Mouse (Mus musculus) G1E (cell line): ENCODE measurements around the gene Ftl1-ps1.

ENCODE experiments used
- CTCF ChIP-seq: IDR thresholded peaks from 2 replicates; pipeline ENCODE4 v1.5.1; 2012; ENCODE audit warnings: low read depth, low read length, inconsistent platforms, mixed read lengths
- POLR2AphosphoS5 ChIP-seq: IDR thresholded peaks from 2 replicates; pipeline ENCODE4 v1.6.1; 2012; ENCODE audit warnings: low read depth, low read length, inconsistent platforms; ENCODE audit not compliant: insufficient replicate concordance
- TAL1 ChIP-seq: conservative IDR thresholded peaks from 2 replicates; pipeline ENCODE4 v1.6.1; 2012; ENCODE audit warnings: low read depth, low read length, inconsistent platforms, mixed read lengths

DNA sequence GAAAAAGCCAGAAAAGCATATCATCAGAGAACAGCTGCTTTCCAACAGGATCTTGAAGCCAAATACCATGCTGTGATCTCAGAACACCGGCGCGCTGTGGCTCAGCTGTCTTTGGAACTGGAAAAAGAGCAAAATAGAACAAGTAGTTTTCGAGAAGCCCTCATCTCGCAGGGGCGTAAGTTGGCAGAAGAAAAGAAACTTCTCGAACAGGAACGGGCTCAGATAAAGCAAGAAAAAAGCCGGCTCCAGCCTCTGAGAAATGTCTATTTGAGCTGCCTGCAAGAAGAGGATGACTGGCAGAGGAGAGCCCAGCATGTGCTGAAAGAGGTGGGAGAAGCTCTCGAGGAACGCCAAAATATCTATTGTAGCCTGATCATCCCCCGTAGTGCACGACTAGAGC, 43.0 kb upstream of the Ftl1-ps1 start:
- TF ChIP-seq CTCF = no peak
- no peak for TF ChIP-seq TAL1
- TF ChIP-seq POLR2AphosphoS5 = no peak
